ENCODE assay signal across 12 mouse cellular contexts in the genomic region with DNA sequence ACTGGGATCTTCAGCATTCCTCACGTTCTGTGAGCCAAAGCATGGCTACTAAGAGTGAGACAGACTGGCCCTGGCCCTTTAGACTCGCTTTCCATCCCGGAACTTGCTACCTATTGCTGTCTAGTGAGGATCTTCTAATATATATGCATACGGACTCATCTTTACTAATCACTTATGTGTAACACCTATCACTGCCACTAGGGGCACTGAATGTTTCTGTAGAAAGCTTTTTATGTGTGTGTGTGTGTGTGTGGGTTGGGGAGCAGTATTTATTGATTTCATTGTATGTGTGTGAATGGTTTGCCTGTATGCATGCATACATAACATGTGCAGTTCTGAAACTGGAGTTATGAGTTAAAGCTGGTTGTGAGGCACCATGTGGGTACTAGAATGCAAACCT. TPM values are rescaled to one million over a fixed set of nuclear protein-coding genes. Genes with fewer than 3 reads are reported as not detected.
DNase-seq lines count a peak whose midpoint lies in the region; ATAC-seq and TF ChIP-seq lines count a peak whose summit lies in the region.
"Had no signal": no experiment of that assay in that cellular context is flagged by ENCODE, and none has a peak within 500 bp of the region (broad histone marks: within the 10 kb centered on the region; RNA-seq: fewer than 3 reads in every experiment).

No protein-coding gene starts in this region.

- no peak overlapping the region for H3K4me3 ChIP-seq in hindbrain, postnatal 0 days (ENCODE audit: low read length)
- H3K4me3 ChIP-seq in hindbrain, embryonic 13.5 days = no peak overlapping the region
- H3K4me3 ChIP-seq in kidney, embryonic 14.5 days (ENCODE audit: low read length) = no peak overlapping the region
- H3K4me3 ChIP-seq: forebrain, embryonic 15.5 days; liver, embryonic 13.5 days had no signal

- H3K27ac ChIP-seq in hindbrain, postnatal 0 days = no peak overlapping the region
- no peak overlapping the region for H3K27ac ChIP-seq in hindbrain, embryonic 13.5 days
- H3K27ac ChIP-seq in kidney, embryonic 14.5 days (ENCODE audit: low read depth, low read length) = no peak overlapping the region
- H3K27ac ChIP-seq: forebrain, embryonic 15.5 days; liver, embryonic 13.5 days had no signal

- TF ChIP-seq CTCF in hindbrain, postnatal 0 days (IDR thresholded peaks at IDR 0.05; ENCODE audit: low read depth) = peak; percentile 61

- H3K4me1 ChIP-seq in hindbrain, postnatal 0 days (ENCODE audit: insufficient read depth, low read length) = no peaks in the 10 kb centered on the region
- no peaks in the 10 kb centered on the region for H3K4me1 ChIP-seq in hindbrain, embryonic 13.5 days (replicated peaks)
- no peaks in the 10 kb centered on the region for H3K4me1 ChIP-seq in kidney, embryonic 14.5 days (ENCODE audit: control insufficient read depth, insufficient read depth, low read length)
- H3K4me1 ChIP-seq: forebrain, embryonic 15.5 days; liver, embryonic 13.5 days had no signal

- no peak overlapping the region for H3K9ac ChIP-seq in hindbrain, postnatal 0 days (replicated peaks; ENCODE audit: low read length)
- no peak overlapping the region for H3K9ac ChIP-seq in hindbrain, embryonic 13.5 days
- no peak overlapping the region for H3K9ac ChIP-seq in kidney, embryonic 14.5 days (ENCODE audit: low read depth, low read length)
- H3K9ac ChIP-seq: forebrain, embryonic 15.5 days; liver, embryonic 13.5 days had no signal

- no peak overlapping the region for H3K4me2 ChIP-seq in hindbrain, postnatal 0 days (ENCODE audit: low read depth, low read length)
- H3K4me2 ChIP-seq in hindbrain, embryonic 13.5 days = no peak overlapping the region
- H3K4me2 ChIP-seq in kidney, embryonic 14.5 days (replicated peaks; ENCODE audit: low read depth, low read length) = no peak overlapping the region
- H3K4me2 ChIP-seq: forebrain, embryonic 15.5 days; liver, embryonic 13.5 days had no signal

- no peak for ATAC-seq in hindbrain, postnatal 0 days
- no peak for ATAC-seq in hindbrain, embryonic 13.5 days (ENCODE audit: low FRiP score)
- ATAC-seq in granulocyte monocyte progenitor cell, adult 5-6 weeks (replicated peaks; ENCODE audit: poor library complexity, severe bottlenecking) = peak; percentile 72
- ATAC-seq in kidney, embryonic 14.5 days (ENCODE audit: low FRiP score, low TSS enrichment) = no peak
- ATAC-seq: forebrain, embryonic 15.5 days had no signal

- H3K36me3 ChIP-seq in hindbrain, postnatal 0 days (ENCODE audit: insufficient read depth, low read length) = no peaks in the 10 kb centered on the region
- H3K36me3 ChIP-seq in hindbrain, embryonic 13.5 days = no peaks in the 10 kb centered on the region
- H3K36me3 ChIP-seq in kidney, embryonic 14.5 days (ENCODE audit: control insufficient read depth, insufficient read depth, low read length) = no peaks in the 10 kb centered on the region
- H3K36me3 ChIP-seq: forebrain, embryonic 15.5 days; liver, embryonic 13.5 days had no signal

- WGBS in hindbrain, postnatal 0 days = 71% methylated on average over 4 of the region's 4 CpGs
- 75% methylated on average over 4 of the region's 4 CpGs for WGBS in hindbrain, embryonic 13.5 days
- WGBS in kidney, embryonic 14.5 days = 80% methylated on average over 4 of the region's 4 CpGs

- no peaks in the 10 kb centered on the region for H3K9me3 ChIP-seq in hindbrain, postnatal 0 days (ENCODE audit: low read length)
- H3K9me3 ChIP-seq in hindbrain, embryonic 13.5 days = no peaks in the 10 kb centered on the region
- H3K9me3 ChIP-seq in kidney, embryonic 14.5 days (ENCODE audit: control insufficient read depth, low read length) = no peaks in the 10 kb centered on the region
- H3K9me3 ChIP-seq: forebrain, embryonic 15.5 days; liver, embryonic 13.5 days had no signal

- H3K27me3 ChIP-seq in hindbrain, postnatal 0 days (ENCODE audit: insufficient read depth, low read length) = no peaks in the 10 kb centered on the region
- no peaks in the 10 kb centered on the region for H3K27me3 ChIP-seq in hindbrain, embryonic 13.5 days
- H3K27me3 ChIP-seq in kidney, embryonic 14.5 days (ENCODE audit: control insufficient read depth, insufficient read depth, low read length) = no peaks in the 10 kb centered on the region
- H3K27me3 ChIP-seq: forebrain, embryonic 15.5 days; liver, embryonic 13.5 days had no signal

- DNase-seq in hindbrain, postnatal 0 days (ENCODE audit: low spot score) = no peak
- DNase-seq in thymus, postnatal 14 days = peak; percentile 32
- DNase-seq in thymus, adult 18-20 months = no peak
- DNase-seq in urinary bladder, postnatal 36 days (ENCODE audit: low spot score in 2 of 2) = no peak
- no peak for DNase-seq in right cerebral cortex, postnatal 10 days (ENCODE audit: low spot score in 2 of 2)
- DNase-seq: cerebellum, adult 9-11 months; layer of hippocampus, adult 9-11 months; liver, embryonic 13.5 days had no signal

RNA-seq across cellular contexts. Expression of gene Esr1, which starts 17.6 kb away (rescaled TPM):
- total RNA-seq in hindbrain, postnatal 0 days (2014; rRNA removed) = 0.58 and 0.93 TPM in 2 replicates
- 0.63 and 0.67 TPM in 2 replicates for polyA plus RNA-seq in hindbrain, postnatal 0 days (2015; fragmentation: Nextera tagmentation; extraction: Ambion mirVana)
- polyA plus RNA-seq in hindbrain, embryonic 13.5 days (2015; fragmentation: Nextera tagmentation; extraction: Ambion mirVana) = 0.10 and 0.16 TPM in 2 replicates
- 18.2 and 19.4 TPM in 2 replicates for total RNA-seq in granulocyte monocyte progenitor cell, adult 5-6 weeks (2014; fragmentation: Nextera tagmentation)
- total RNA-seq in granulocyte monocyte progenitor cell, adult 5-6 weeks (2017) = 14.8 and 16.9 TPM in 2 replicates
- polyA plus RNA-seq in kidney, embryonic 14.5 days (2014; fragmentation: Nextera tagmentation; extraction: Ambion mirVana) = 1.0 and 2.1 TPM in 2 replicates
